Mouse (Mus musculus): ENCODE results near the gene Tmem125. TPM values are rescaled to one million over a fixed set of nuclear protein-coding genes. Genes with fewer than 3 reads are reported as not detected.

Gene Tmem125
- total and polyA plus RNA-seq, 2 experiments from 2014 or later: 0.14 to 0.22 TPM

DNA sequence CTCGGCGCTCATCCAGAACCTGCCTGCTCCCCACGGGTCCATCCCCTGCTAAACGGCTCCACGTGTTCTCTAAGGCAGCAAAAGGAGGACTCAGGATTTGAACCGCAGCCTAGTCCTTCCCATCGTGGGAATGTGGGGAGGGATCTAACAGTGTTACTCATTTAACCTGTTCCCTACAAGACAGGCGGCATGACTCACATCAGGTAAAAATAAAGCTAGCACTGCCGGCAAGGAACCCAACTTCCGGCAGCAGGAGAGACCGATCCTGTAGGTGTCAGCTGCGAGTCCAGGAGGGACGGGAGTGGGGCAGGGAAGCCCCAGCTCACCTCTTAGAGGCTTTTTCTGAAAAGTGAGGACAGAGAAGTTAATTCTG lies 700 bp downstream of the Tmem125 start:
- ATAC-seq (ENCODE audit: low FRiP score) (no peak), DNase-seq (ENCODE audit: low spot score) (no peak)
- Histone ChIP-seq H3K27ac (ENCODE audit: low read depth, low read length) (no peak overlapping the region), H3K4me3 (ENCODE audit: low read depth, low read length) (peak overlapping the region; percentile 26), H3K36me3 (ENCODE audit: insufficient read depth, low read length) (no peaks in the 10 kb centered on the region), H3K9me3 (ENCODE audit: low read length) (no peaks in the 10 kb centered on the region), H3K27me3 (ENCODE audit: insufficient read depth, low read length) (peaks cover 4% of the 10 kb centered on the region; the same call in 1 of the 2 replicates), H3K9ac (replicated peaks; ENCODE audit: low read length, poor library complexity, severe bottlenecking) (no peak overlapping the region), H3K4me1 (ENCODE audit: insufficient read depth, low read length) (no peaks in the 10 kb centered on the region), H3K4me2 (ENCODE audit: low read depth, low read length, poor library complexity, severe bottlenecking) (peak overlapping the region; percentile 53)
- no peak; the same call in 1 of the 2 replicates for TF ChIP-seq CTCF (IDR thresholded peaks at IDR 0.05)
- WGBS: 17% methylated on average over 13 of the region's 13 CpGs

DNA sequence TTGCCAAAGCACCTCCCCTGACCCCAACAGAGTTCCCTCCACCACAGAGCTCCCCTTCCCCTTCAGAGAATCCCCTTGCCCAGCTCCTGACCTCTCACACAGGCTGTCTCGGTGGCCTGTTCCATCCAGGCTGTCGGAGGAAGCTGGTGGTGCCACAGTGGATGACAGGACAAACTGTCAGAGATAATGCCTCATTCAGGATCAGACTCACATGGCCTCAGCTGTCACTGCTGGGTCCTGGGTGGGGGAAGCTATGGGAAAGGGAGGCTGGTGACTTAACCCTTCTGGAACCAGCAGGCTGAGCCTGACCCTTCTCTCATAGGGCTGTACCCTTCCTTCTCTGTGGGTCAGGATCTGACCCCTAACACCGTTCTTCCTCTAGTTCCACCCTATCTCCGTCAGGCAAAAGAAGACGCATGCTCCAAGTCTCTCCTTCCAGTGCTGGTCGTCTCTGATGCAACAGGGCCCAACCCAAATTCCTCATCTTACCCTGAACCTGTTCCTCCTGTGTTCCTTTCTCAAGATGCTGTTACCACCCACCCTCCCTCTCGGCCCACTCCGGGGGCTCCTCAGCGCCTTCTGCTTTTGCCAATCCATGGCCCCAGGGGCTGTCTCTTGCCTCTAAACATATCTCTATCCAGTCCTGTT lies 1.2 kb downstream of the Tmem125 start:
- H3K4me3 ChIP-seq (ENCODE audit: low read depth, low read length): no peak overlapping the region
- no peaks in the 10 kb centered on the region for H3K9me3 ChIP-seq (ENCODE audit: low read length)
- 65% methylated on average over 9 of the region's 9 CpGs for WGBS
- DNase-seq (ENCODE audit: low spot score) (no peak), ATAC-seq (ENCODE audit: low FRiP score) (peak; percentile 41; the same call in 1 of the 2 replicates)
- 0 out of 2 replicates have a peak overlapping the region, but pooled peaks have one; percentile 53 for H3K4me2 ChIP-seq (ENCODE audit: low read depth, low read length, poor library complexity, severe bottlenecking)
- no peak overlapping the region for H3K27ac ChIP-seq (ENCODE audit: low read depth, low read length)
- no peaks in the 10 kb centered on the region for H3K4me1 ChIP-seq (ENCODE audit: insufficient read depth, low read length)
- H3K9ac ChIP-seq (replicated peaks; ENCODE audit: low read length, poor library complexity, severe bottlenecking): no peak overlapping the region
- H3K36me3 ChIP-seq (ENCODE audit: insufficient read depth, low read length): no peaks in the 10 kb centered on the region
- H3K27me3 ChIP-seq (ENCODE audit: insufficient read depth, low read length): peaks cover 4% of the 10 kb centered on the region; the same call in 1 of the 2 replicates
- no peak for TF ChIP-seq CTCF (IDR thresholded peaks at IDR 0.05)

DNA sequence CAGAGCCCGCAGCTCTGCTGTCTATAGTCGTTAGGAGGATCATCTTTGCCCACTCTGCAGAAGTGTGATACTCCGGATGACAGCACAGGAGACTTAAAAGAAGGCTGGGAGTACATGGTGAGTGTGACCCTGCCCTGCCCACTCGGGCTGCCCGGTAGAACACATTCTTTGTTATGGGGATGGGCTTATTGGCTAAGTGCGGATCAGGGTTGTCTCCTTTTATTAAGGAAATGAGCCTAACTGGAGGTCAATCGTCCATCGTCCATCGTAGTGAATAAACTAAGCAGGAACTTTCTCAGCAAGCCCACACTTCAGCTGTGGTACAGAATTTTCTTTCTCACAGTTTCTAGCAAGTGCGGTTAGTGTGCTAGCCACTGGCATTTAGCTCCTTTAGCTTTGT lies 3.9 kb downstream of the Tmem125 start:
- ATAC-seq (ENCODE audit: low FRiP score): no peak
- no peak overlapping the region for H3K27ac ChIP-seq (ENCODE audit: low read depth, low read length)
- H3K9ac ChIP-seq (replicated peaks; ENCODE audit: low read length, poor library complexity, severe bottlenecking): no peak overlapping the region
- WGBS: 10% methylated on average over 10 of the region's 10 CpGs
- H3K4me2 ChIP-seq (ENCODE audit: low read depth, low read length, poor library complexity, severe bottlenecking): no peak overlapping the region
- no peaks in the 10 kb centered on the region for H3K9me3 ChIP-seq (ENCODE audit: low read length)
- H3K4me1 ChIP-seq (ENCODE audit: insufficient read depth, low read length): no peaks in the 10 kb centered on the region
- no peak overlapping the region for H3K4me3 ChIP-seq (ENCODE audit: low read depth, low read length)
- peaks cover 4% of the 10 kb centered on the region; the same call in 1 of the 2 replicates for H3K27me3 ChIP-seq (ENCODE audit: insufficient read depth, low read length)
- no peak for DNase-seq (ENCODE audit: low spot score)
- no peak for TF ChIP-seq CTCF (IDR thresholded peaks at IDR 0.05)
- H3K36me3 ChIP-seq (ENCODE audit: insufficient read depth, low read length): no peaks in the 10 kb centered on the region

DNA sequence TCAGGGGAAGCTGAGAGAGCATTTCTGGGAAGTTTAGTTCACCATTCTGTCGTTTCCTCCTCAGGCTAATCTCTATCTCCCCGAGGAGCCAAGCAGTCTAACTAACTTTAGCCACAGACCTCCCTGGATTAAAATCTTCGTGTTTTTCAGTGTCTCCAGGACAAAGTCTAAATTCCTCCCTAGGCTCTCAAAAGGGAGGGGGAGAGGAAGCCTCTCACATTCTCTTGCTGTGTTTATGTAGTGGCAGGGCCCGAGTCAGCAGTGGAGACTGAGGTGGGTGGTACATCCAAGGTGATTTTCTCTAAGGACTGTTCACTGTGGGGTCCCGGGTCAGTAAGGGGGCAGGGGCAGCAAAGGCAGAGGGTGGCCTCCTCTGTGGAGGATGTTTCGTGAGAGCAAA lies 6.0 kb downstream of the Tmem125 start:
- H3K27ac ChIP-seq (ENCODE audit: low read depth, low read length): no peak overlapping the region
- WGBS: 44% methylated on average over 6 of the region's 6 CpGs
- H3K4me2 ChIP-seq (ENCODE audit: low read depth, low read length, poor library complexity, severe bottlenecking): no peak overlapping the region
- H3K9ac ChIP-seq (replicated peaks; ENCODE audit: low read length, poor library complexity, severe bottlenecking): no peak overlapping the region
- peaks cover 4% of the 10 kb centered on the region; the same call in 1 of the 2 replicates for H3K27me3 ChIP-seq (ENCODE audit: insufficient read depth, low read length)
- no peak overlapping the region for H3K4me3 ChIP-seq (ENCODE audit: low read depth, low read length)
- H3K9me3 ChIP-seq (ENCODE audit: low read length): no peaks in the 10 kb centered on the region
- H3K4me1 ChIP-seq (ENCODE audit: insufficient read depth, low read length): no peaks in the 10 kb centered on the region
- no peak for DNase-seq (ENCODE audit: low spot score)
- no peak for ATAC-seq (ENCODE audit: low FRiP score)
- H3K36me3 ChIP-seq (ENCODE audit: insufficient read depth, low read length): no peaks in the 10 kb centered on the region
- TF ChIP-seq CTCF (IDR thresholded peaks at IDR 0.05): no peak

DNA sequence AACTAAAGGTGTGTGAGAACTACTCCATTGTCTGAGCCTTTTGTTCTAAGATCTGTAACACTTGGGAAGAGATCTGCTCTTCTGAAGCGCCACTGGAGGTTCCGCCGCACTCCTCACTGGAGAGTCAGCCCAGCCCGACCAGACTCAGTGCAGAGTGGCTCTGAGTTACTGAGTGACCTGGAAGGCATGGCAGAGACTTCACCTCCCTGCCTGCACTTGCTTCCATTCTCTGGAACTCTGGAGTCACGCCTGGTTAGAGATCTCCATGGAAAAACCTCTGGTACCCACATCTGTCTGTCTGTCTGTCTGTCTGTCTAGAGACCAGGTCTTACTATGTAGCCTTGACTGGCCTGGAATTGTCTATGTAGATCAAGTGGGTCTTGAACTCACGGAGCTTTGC lies 8.2 kb downstream of the Tmem125 start:
- TF ChIP-seq CTCF (IDR thresholded peaks at IDR 0.05): no peak
- Histone ChIP-seq H3K4me1 (ENCODE audit: insufficient read depth, low read length) (no peaks in the 10 kb centered on the region), H3K4me2 (ENCODE audit: low read depth, low read length, poor library complexity, severe bottlenecking) (no peak overlapping the region), H3K9ac (replicated peaks; ENCODE audit: low read length, poor library complexity, severe bottlenecking) (no peak overlapping the region), H3K9me3 (ENCODE audit: low read length) (no peaks in the 10 kb centered on the region), H3K27me3 (ENCODE audit: insufficient read depth, low read length) (no peaks in the 10 kb centered on the region), H3K36me3 (ENCODE audit: insufficient read depth, low read length) (no peaks in the 10 kb centered on the region), H3K27ac (ENCODE audit: low read depth, low read length) (no peak overlapping the region), H3K4me3 (ENCODE audit: low read depth, low read length) (no peak overlapping the region)
- WGBS: 88% methylated on average over 6 of the region's 6 CpGs
- no peak for DNase-seq (ENCODE audit: low spot score)
- no peak for ATAC-seq (ENCODE audit: low FRiP score)

DNA sequence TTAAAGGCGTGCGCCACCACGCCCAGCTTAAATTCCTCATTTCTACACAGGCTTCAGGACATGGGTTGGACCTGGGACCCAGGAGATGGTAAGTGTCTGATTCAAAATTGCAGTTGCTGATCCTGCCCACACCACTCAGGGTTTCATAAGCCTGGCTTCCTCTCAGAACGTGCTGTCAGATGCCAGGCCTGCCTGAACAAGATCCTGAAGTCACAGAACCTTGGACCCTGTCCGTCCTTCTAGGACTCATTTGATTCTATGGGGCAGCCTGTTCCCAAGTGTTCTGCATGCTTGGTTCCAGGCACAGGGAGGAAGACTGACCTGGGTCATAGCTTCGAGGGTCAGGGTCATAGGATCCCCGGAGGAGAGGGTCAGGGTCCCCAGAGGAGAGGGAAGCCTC lies 10.2 kb downstream of the Tmem125 start:
- no peak for TF ChIP-seq CTCF (IDR thresholded peaks at IDR 0.05)
- Histone ChIP-seq H3K9ac (replicated peaks; ENCODE audit: low read length, poor library complexity, severe bottlenecking) (no peak overlapping the region), H3K4me2 (ENCODE audit: low read depth, low read length, poor library complexity, severe bottlenecking) (no peak overlapping the region), H3K36me3 (ENCODE audit: insufficient read depth, low read length) (no peaks in the 10 kb centered on the region), H3K9me3 (ENCODE audit: low read length) (no peaks in the 10 kb centered on the region), H3K27me3 (ENCODE audit: insufficient read depth, low read length) (no peaks in the 10 kb centered on the region), H3K4me3 (ENCODE audit: low read depth, low read length) (no peak overlapping the region), H3K27ac (ENCODE audit: low read depth, low read length) (no peak overlapping the region), H3K4me1 (ENCODE audit: insufficient read depth, low read length) (no peaks in the 10 kb centered on the region)
- 91% methylated on average over 7 of the region's 7 CpGs for WGBS
- ATAC-seq (ENCODE audit: low FRiP score) (no peak), DNase-seq (ENCODE audit: low spot score) (no peak)

All from midbrain, postnatal 0 days (tissue).